Mouse (Mus musculus): ENCODE measurements at regions not wholly inside any gene's neighbourhood (a gene's known extent, or its start where the extent isn't known, plus 50 kb on each side); places are given as distances from the start of the nearest gene placed in this dataset.

DNA sequence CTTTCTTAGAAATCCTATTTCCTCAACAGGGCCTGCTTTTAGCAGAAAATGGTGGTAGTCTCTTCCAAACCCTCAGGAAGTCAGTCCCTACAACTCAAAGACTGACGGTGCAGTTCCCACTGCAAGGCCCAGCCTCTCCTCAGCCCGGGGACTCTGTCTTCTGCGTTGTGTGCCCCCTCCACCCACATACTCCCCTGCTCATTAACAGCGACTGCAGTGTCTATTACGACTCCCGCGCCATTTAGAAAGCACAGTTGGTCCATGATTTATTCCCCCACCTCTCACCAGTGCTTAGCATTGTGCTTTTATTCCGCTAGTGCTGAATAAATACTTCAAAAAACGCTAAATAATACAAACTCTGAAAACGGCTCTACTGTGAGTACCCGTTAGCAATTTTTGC, 230.9 kb upstream of the Hes1 start:
- DNase-seq (ENCODE audit: extremely low read depth, low read depth, low spot score): no peak

DNA sequence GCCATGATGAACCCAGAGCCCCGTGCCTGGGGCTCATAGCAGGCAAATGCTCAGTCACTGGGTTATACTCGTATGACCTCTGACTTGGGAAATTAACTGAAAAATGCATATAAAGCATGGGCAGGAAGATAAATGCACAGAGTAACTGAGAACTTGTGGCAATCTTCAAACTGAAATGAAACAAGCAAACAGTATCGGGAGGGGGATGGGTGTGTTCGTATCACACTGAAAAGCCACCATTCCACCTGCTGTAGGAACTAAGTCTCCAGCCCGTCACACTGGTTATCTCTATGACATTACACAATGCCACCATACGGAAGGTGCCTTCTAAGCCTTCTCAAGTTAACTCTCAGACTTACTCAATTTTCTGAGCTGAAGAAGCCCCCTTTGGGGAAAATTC, 230.3 kb upstream of the Hes1 start:
- no peak for DNase-seq (ENCODE audit: extremely low read depth, low read depth, low spot score)

DNA sequence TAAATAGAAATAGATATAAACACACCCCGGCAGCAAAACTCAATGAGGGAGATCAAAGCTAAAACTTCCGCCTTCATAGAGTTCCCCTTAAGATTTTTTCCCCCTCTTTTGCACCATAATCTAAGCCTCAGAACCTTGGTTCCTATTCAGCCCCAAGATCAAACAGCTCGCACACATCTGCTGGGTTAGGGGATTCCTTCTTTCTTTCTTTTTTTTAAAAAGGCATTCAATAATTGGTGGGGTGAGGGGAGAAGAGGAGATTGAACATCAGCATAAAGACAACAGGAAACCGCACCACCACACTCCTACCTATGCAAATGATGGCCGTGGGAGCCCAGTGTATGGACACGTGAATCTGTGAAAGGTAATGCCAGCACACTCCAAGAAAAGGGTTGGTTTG, 229.5 kb upstream of the Hes1 start:
- DNase-seq (ENCODE audit: extremely low read depth, low read depth, low spot score): no peak

DNA sequence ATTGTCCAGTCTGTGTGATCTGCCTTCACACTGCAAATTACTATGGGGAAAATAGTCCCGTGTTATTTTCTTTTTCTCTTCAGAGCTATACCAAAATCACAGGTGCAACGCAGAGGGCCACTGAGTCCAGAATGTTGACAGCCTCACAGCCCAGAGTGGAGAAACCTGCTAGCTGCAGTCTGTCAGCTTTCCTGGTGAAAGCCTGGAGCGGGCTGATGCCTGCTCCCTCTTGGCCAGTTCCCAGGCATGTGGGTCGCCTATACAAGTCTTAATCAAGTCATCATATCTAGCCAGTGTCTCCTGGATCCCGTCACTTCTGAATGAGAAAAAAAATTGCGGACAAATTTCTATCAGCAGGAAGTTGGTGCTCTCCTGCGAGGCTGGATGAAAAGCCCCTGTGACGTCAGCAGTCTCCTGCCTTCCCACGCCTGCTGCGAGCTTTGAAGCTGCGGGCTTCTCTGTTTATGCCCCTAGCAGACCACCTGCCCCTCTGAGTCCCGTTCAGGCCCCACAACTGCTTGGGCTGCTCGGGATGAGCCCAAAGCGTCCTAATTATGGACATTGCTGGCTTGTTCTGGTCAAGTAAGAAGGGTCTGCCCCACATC, 227.1 kb upstream of the Hes1 start:
- no peak for DNase-seq (ENCODE audit: extremely low read depth, low read depth, low spot score)

DNA sequence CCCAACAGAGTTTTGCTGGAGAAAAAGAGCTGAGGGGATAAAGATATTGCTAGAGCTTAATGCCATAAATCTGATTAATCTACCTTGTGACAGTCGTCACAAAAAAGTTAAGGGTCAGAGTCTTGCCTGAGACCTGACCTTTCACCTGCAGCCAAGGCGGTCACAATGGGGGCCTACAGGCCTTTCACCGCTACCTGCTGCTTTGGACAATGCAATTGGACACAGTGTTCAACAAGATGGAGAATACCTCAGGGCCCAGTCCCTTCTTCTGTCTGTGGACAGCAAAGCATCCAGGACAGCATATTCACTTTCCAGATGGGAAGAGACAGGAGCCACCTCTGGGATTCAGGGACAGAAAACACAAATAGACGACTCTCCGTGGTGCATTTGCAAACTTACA, 226.3 kb upstream of the Hes1 start:
- DNase-seq (ENCODE audit: extremely low read depth, low read depth, low spot score): no peak

DNA sequence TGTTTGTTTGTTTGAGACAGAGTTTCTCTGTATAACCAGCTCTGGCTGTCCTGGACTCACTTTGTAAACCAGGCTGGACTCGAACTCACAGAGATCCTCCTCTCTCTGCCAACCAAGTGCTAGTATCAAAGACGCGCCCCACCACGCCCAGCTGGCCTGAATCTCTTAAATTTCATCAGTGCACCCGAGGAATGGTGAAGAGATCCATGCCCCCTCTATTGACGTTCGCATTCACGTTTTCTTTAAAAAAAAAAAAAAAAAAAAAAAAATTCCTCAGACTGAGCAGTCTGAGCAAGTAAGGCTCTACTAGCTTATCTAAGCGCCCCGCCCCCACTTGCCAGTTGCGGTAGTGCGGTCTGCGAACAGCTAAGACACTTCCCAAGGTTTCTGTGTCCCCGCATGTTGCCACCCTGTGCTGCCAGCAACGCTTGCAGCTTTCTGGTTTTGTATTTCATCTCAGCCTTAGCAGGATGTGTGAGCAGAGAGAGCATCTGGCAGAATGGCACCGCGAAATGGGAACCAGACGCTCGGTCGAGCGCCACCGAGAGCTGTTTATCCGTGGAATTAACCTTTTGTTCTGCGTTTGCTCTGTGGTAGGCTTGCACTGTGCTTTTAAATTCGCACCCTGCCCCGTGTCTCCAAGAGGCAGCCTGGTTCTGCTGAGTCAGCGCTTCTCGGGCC, 225.1 kb upstream of the Hes1 start:
- DNase-seq (ENCODE audit: extremely low read depth, low read depth, low spot score): no peak

DNA sequence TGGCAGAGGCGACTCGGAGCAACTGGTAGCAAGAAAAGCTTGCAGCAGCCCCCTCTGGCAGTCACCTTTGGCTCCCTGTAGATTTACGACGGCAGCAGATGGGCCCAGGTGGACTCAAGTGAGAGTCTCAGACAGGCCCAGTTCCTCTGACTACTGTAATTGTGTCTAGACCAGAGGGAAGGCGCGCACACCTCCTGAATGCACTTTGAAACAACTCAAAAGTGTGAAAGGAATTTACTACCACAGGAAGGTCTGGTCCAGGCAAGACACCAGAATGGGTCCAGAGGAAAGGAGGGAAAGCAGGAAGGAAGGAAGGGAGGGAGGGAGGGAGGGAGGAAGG, 224.6 kb upstream of the Hes1 start:
- DNase-seq (ENCODE audit: extremely low read depth, low read depth, low spot score): no peak

DNA sequence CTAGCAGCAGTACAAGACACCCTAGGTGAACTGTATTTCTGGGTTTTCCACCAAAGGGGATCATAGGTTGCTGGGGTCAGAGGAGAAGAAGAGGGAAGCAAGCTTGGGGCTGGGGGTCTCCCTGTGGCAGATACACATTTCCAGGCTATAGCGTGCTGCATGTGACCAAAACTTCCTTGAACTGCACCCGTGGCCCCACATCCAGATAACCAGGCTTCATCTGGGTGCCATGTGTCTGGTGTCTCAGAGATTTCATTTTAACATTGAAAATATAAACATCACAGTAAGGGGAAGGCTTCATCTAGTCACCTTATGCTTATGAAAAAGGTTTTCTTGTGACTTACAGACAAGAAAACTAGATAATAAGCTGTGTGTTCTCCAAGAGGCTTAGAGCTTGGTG, 223.8 kb upstream of the Hes1 start:
- DNase-seq (ENCODE audit: extremely low read depth, low read depth, low spot score): no peak

DNA sequence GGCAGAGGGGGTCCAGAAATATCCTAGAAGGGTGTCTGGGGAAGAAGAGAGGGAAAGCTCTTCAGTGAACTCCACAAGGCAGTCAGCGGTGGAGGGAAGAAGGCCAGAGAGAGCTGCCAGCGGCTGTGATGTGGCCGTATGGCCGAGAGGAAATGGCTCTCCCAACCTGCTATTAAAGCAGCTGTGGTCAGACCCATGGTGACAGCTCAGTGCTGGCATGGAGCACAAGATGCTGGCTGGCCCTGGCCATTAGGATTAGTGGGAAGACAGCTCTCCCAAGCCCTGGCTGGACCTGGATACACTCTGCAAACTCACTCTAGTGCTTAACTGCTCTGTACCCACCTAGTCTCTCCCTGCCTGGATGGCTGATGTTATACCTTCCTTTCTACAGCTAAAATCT, 223.1 kb upstream of the Hes1 start:
- DNase-seq (ENCODE audit: extremely low read depth, low read depth, low spot score): no peak

DNA sequence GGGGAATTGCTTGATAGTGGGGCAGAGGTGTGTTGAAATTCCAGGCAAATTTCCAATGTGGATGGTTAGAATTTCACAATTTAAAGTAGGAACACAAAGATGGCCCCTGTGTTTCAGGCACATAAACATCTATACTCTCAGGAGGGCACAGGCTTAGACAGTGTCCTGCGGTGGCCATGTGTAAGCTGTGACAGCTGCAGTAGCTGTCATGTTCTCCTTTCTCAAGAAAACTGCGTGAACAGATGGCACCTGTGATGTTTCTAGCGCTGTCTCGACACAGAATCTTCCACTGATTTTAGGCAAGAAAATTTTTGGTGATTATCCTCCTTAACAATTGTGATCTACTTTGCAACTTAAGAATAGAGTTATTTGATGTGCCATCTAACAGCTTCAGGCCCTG, 222.1 kb upstream of the Hes1 start:
- DNase-seq (ENCODE audit: extremely low read depth, low read depth, low spot score): no peak

DNA sequence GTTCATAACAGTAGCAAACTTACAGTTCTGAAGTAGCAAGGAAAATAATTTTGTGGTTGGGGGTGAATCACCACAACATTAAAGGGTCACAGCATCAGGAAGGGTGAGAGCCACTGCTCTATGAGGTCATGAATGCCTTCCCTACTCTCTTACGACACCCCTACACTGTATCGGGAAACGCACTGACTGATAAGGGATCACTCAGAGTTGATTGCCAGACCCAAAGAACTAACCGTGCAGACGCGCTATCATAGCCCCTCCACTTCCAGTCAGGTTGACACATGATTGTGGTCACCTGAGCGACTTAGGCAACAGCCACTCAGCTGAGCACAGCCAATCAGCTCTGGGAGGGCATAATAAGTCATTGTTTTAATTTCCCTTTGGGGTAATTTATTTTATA, 220.7 kb upstream of the Hes1 start:
- no peak for DNase-seq (ENCODE audit: extremely low read depth, low read depth, low spot score)

DNA sequence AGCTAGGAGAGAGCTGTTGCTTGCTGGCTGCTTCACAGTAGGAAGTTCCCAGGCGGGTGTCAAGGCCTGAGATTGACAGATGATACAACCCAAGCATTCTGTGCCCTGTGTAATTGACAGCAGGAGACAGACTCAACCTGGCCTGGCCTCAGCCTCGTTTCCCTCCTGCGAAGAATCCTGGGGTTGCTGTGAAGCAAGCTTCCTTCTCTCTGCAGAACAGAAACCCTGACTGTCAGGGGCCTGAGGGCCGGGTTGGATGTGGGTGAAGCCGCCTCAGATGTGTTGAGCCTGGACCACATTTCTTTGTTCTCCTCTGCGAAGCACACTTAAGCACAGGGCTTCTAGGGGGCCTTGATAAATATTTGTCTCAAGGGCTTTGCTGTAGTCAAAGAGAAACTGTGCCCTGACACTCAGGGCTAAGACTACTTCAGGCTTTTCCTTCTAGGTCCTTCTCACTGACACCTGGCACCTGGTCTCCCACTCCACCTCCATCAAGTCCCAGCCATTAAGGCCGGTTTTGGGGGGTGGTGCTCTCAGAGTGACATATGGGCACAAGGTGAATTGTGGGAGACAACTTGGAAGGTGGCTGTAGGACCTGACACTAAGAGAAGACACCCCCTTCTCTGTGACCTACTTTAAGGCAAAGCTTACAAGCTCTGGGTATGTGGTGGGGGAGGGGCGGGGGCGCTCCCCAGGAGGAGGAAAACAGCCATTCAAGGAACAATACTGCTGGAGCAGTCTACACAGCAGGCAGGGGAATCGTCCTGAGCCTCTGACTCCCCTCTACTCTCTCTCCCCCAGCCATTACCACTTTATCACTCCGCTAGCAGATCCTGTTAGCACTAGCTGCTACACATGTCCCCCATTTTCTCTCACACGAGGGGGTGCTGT, 219.2 kb upstream of the Hes1 start:
- DNase-seq (ENCODE audit: extremely low read depth, low read depth, low spot score): no peak

DNA sequence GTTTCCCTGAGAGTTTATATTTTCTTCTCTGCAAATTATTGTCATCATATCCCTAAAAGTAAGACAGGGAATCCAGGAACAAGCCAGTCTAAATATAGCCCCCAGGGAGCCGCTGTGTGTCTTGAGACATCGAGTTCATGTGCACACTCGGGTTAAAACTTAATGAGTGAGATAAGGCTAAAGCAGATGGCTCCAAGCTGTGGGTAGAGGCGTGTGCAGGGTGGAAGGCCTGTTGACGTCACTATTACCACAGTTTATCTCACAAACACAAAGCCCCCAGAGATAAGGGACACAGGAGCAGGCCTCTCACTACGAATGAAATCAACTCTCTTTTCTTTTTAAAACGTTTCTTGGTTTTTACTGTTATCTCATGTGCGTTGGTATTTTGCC, 218.6 kb upstream of the Hes1 start:
- no peak for DNase-seq (ENCODE audit: extremely low read depth, low read depth, low spot score)

DNA sequence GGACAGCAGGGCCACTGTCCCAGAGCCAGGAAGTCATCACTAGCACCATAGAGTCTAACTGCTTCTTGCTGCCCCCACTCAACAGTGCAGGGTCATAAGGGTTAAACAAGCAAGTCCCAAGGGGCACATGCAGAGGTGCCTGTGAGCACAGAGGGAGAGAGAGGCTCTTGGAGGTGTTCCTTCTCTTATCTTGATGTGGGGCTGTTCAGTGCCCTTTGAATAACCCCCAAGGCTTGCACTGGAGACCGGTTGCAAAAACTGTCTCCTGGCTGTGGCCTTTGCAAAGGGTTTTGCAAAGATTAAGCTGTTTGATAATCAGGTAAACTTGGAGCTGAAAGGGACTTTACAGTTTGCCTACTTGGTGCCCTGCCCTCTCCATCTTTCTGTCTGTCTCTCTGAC, 217.1 kb upstream of the Hes1 start:
- peak; percentile 49 for DNase-seq (ENCODE audit: extremely low read depth, low read depth, low spot score)

DNA sequence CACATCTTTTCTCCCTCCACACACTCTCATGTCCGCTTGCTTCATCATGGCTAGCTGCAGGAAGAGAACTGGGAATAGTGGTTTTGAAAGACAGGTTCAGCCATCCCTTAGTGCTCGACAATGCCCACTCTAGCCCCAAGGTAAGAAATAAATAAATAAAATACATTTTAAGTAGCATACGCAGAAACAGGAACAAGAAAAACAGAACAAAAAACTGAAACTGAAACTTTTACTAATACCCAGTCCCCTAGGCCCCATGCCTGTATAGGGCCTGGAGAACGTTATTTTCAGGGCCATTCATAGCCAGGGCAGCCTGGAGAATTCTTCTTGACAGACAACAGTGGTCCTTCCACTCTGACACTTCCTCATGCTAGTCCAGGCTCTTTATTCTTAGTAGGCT, 216.4 kb upstream of the Hes1 start:
- no peak for DNase-seq (ENCODE audit: extremely low read depth, low read depth, low spot score)

DNA sequence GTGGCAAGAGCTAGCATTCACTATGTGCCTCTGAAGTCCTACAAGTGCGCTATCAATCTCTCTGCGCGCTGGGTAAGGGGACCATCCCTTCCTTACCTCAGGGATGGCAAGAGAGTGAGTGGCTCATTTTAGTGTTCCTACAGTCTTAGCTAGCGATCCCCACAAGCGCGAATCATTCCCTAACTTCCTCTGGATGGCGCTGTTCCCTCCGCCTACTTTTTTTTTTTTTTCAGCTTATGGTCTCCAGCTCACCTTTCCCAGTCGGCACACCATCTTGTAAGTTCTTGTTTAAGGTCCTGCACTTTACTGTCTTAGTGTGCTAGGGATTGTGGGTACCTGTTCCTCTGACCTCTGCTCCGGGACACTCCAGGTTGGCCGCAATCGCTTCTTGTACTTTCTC, 215.7 kb upstream of the Hes1 start:
- DNase-seq (ENCODE audit: extremely low read depth, low read depth, low spot score): no peak

DNA sequence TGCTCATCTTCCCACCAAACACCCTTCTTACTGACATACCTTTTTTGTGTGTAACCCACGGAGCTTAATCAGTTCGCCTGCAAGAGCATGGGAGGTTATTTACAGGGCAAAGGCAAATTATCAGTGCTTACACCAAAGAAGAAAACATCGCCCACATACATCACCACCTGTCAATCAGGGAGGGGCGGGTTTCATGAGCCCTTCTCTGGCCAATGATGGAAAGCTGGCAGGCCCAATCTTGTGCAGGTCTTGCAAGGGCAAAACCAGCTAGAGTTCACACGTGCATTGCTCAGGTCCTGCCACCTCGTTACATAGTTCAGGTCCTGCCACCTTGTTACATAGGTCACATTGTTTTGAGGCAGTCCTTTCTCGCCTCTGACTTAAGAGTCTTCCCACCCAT, 214.7 kb upstream of the Hes1 start:
- no peak for DNase-seq (ENCODE audit: extremely low read depth, low read depth, low spot score)

DNA sequence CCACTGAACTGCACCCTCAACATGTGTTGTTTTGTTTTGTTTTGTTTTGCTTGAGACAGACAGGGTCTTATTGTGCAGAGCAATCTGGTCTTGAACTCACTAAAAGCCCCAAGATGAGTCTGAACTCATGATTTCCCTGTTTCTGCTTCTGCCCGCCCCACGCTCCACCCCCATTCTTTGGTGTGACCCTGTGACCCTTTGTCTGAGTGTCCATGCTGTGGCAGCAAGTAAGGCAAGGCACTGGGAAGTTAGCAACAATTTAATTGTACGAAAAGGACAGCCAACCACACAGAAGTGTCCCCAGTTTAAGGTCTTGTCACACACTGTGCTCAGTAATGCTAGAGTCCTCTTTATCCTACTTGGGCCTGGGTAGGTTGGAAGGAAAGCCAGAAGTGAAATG, 213.6 kb upstream of the Hes1 start:
- no peak for DNase-seq (ENCODE audit: extremely low read depth, low read depth, low spot score)

DNA sequence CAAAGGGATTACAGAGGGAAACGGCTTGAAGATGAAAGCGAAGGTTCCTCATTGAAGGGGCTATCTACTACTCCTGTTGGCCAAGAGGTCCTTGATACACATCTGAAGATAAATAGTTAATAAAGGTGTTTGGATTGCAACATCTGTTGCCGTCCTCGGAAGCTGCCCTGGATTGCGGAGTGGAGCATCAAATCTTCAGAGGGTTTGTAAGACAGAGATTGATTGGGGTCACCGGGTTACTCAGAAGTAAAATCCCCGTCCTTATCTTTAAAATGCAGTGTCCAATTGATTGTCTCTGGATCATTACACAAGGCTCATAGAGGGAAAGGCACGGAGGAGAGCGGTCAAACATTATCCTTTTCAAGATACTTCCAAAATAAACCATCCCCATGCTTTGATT, 212.4 kb upstream of the Hes1 start:
- DNase-seq (ENCODE audit: extremely low read depth, low read depth, low spot score): no peak

DNA sequence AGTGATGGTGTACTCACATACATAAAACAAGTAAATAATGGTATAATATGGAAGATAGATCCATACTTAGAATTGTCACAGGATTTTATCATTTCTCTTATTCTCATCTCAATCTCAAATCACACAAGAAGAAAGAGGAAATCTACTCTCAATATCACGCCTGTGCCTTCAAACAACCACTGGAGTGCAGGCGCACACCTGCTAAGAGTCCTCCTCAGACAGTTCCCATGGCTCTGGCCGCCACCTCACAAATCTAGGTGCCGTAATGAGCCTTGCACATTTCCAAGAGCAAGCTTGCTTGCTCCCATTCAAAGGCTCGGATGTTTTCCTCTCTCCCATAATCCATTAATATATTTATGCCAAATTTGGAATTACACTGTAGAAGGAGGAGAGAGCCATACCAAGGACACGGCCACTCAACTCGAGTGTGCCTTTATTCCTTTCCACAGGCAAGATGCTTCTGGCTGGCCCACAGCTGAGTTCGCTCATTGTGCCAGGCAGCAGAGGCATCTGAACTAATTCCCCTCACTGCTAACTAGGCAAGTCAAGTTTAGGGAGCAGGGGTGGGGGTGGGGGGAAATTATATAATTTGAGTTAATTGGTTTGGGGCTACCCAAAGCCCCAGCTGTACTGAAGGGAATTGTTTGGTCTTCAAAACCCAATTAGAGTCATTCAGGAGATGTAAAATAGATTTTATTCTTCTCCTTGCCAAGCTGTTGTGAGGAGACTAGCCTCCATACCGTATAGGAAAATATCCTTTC, 209.2 kb upstream of the Hes1 start:
- no peak for DNase-seq (ENCODE audit: extremely low read depth, low read depth, low spot score)

DNA sequence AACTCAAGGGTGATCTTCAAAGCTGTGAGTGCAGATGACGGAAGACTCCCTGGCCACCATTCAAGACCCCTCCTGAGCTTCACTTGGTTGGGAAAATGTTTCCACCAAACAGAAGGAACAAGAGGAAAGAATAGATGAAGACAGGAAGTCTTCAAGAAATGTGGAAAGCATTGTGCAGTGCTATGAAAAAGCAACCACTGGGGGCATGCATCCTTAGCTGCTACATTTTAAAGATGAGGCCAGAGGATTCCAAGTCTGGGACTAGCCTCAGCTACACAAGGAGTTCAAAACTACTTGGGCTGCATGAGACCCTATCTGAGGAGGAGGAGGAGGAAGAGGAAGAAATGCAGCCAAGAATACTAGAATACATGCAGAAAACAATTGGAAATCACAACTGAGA, 207.6 kb upstream of the Hes1 start:
- DNase-seq (ENCODE audit: extremely low read depth, low read depth, low spot score): no peak

DNA sequence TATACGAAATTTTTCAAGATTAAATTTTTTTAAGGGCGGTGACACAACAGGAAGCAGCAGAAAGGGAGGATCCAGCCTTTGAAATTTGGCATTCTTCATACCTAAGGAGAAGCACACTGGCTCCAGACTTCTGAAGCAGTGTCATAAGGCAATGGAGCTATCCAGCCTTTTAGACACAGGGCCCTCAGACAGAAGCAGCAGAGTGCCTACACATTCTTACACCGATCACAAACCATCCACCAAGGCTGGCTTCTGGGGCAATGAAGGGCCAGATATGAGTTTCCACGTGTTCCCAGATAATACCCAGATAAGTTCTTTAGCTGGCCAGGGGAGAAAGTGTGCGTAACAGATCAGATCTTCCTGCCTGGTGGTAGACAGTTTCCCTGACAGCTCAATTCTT, 205.5 kb upstream of the Hes1 start:
- no peak for DNase-seq (ENCODE audit: extremely low read depth, low read depth, low spot score)
